Mouse (Mus musculus): ENCODE measurements around the gene Scfd2.

Scfd2 gene

GRCm38 (mm10) chr5:74455510-74456269, 75.9 kb downstream of the Scfd2 start:
- peak; percentile 33 for DNase-seq (ENCODE audit: low spot score)

GRCm38 (mm10) chr5:74455094-74455493, 76.5 kb downstream of the Scfd2 start:
- no peak for DNase-seq (ENCODE audit: low spot score)

DNA sequence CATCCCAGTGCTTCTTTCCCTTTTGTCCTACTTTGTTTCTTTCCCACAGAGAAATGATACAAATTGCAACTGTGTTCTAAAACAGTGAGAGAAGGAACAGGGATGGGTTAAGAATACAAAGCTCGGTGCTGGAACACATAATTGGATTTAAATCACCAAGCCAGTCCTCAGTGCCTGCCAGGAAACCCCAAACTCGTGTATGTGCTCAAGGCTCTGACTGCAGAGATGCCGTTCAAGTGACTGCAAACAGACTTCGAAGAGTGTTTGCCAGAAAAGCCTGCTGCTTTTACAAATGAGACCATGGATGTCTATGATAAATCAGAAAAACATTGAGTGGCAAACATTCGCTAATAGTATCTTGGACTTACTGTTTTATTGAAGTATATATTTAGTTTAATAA, 80.6 kb downstream of the Scfd2 start:
- DNase-seq (ENCODE audit: low spot score): no peak

- no peak for DNase-seq (ENCODE audit: low spot score)
Measured at GRCm38 (mm10) chr5:74447517-74448334, 83.8 kb downstream of the Scfd2 start.

- DNase-seq (ENCODE audit: low spot score): no peak
Measured at GRCm38 (mm10) chr5:74445861-74446260, 85.7 kb downstream of the Scfd2 start.

- DNase-seq (ENCODE audit: low spot score): no peak
Measured at GRCm38 (mm10) chr5:74438353-74438752, 93.2 kb downstream of the Scfd2 start.

- DNase-seq (ENCODE audit: low spot score): peak; percentile 23
Measured at GRCm38 (mm10) chr5:74433580-74434147, 97.9 kb downstream of the Scfd2 start.

- DNase-seq (ENCODE audit: low spot score): no peak
Measured at GRCm38 (mm10) chr5:74432879-74433539, 98.5 kb downstream of the Scfd2 start.

- DNase-seq (ENCODE audit: low spot score): no peak
Measured at GRCm38 (mm10) chr5:74420615-74421132, 110.9 kb downstream of the Scfd2 start.

GRCm38 (mm10) chr5:74412557-74412956, 119.0 kb downstream of the Scfd2 start:
- no peak for DNase-seq (ENCODE audit: low spot score)

DNA sequence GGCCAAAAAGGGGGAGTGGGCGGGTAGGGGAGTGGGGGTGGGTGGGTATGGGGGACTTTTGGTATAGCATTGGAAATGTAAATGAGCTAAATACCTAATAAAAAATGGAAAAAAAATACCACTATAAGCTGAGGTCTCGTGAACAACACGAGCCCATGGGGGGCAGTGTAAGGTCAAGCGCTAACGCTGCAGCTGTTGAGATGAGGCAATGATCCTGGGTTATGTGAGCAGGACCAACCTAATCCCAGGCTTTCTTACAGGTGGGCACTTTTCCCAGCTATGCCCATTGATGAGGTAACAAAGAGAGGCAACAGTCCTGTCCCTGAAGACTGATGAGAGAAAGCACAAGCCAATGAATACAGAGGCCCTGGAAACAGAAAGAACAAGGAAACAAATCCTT, 126.7 kb downstream of the Scfd2 start:
- DNase-seq (ENCODE audit: low spot score): no peak

- DNase-seq (ENCODE audit: low spot score): peak; percentile 11
Measured at GRCm38 (mm10) chr5:74404083-74404482, 127.5 kb downstream of the Scfd2 start.

- DNase-seq (ENCODE audit: low spot score): no peak
Measured at GRCm38 (mm10) chr5:74402626-74403025, 128.9 kb downstream of the Scfd2 start.

DNA sequence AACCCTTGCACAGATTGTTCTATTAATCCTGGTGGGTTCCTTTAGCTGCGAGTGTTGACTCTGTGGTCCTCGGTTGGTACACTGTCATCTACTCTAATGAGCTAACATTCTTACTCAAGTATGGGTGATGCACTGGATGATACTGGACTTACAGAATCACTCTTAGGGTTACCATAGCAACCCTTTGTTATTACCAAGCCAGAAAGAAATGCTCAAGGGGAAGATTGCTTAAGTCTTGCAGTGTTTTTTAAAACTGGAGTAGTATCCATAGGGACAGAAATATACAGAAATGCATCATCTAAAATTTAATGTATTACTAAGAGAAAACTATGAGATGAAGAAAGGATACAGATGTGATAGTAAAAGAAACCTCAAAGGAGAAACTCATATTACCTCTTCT, 139.8 kb downstream of the Scfd2 start:
- DNase-seq (ENCODE audit: low spot score): no peak

GRCm38 (mm10) chr5:74391346-74391745, 140.2 kb downstream of the Scfd2 start:
- DNase-seq (ENCODE audit: low spot score): no peak

GRCm38 (mm10) chr5:74388849-74389248, 142.7 kb downstream of the Scfd2 start:
- DNase-seq (ENCODE audit: low spot score): no peak

DNA sequence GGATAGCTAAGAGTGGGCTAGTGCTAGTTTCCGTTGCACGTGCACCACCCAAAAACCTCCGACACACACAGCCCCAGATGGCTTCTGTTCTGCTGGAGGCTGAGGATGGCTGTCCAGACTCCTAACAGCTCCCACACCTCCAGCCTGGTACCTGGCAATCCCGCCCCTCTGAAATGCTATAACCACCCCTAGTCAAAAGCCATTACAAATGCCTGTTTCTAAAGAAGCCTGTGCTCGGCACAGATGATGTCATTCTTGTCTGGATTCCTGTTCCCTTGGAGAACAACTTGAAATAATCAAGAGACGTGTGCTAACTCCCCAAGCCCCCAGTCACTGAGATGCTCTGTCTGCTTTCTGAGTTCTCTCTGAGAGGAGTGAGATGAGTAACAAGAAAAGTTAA, 143.5 kb downstream of the Scfd2 start:
- no peak for DNase-seq (ENCODE audit: low spot score)

DNA sequence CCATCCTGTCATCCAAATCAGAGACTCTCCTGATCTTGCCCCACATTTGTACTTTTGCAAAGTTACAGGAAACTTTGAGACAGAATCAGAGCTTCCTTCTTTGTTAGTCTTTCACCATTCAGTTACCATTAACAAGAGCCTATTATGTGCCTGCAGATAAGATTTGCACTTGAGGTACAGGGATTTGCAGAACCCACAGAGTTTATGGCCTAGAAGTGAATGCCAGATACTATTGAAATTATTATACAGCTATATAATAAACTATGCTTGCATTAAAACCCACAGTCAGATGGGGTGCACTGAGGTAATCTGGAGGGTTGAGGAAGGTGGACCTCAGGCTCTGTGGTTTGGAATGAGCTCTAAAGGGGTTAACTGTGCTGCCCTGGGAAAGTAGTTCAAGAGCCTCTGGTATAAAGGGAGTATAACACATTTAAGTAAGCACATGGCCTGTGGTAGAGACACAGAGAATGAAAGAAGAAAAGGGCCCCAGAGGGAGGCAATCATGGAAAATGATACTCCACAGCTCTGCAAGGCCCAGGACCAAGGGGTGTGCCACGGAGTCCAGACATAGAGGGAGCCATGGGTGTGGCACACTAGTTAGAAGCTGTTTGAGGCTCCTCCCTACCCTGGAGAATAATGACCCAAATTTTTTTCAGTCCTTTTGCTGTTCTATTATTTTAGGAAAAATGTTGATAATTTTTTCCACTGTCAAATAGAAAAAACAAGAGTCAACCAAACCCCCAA, 144.2 kb downstream of the Scfd2 start:
- no peak for DNase-seq (ENCODE audit: low spot score)

DNA sequence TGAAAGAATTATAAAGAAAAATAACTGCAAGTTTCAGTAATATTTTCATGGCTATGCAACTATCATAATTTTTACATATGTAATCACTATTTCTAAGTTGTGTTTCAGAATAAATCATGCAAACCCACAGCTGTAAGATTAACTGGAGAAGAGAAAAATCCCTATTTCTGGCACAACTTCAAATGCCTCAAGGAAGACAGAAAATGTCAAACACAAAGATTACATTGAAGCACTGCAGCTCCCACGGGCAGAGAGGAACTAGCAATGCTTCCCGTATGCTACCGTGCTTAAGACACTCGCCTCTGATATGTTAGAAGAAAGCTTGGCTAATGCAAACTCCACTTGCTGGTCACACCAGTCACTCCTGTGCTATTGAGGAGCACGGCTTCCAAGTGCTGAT, 151.5 kb downstream of the Scfd2 start:
- DNase-seq (ENCODE audit: low spot score): no peak

DNA sequence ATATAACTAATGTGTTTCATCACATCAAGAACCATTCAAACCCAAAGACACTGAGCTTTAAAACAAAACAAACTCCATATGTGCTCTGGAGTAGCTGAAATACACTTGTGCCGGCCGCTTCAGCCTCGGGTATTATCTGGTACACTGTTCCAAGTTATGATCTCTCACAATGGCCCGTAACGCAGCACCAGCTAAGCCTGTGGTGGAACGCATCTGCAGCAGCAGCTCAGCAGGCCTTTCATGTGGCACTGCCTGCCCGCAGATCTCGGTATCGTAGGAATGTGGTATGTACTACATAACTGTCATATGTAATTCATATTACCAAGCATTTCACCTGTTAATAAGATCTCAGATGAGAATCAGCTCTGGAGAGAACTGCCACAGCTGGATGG, 164.9 kb downstream of the Scfd2 start:
- DNase-seq (ENCODE audit: low spot score): no peak

DNA sequence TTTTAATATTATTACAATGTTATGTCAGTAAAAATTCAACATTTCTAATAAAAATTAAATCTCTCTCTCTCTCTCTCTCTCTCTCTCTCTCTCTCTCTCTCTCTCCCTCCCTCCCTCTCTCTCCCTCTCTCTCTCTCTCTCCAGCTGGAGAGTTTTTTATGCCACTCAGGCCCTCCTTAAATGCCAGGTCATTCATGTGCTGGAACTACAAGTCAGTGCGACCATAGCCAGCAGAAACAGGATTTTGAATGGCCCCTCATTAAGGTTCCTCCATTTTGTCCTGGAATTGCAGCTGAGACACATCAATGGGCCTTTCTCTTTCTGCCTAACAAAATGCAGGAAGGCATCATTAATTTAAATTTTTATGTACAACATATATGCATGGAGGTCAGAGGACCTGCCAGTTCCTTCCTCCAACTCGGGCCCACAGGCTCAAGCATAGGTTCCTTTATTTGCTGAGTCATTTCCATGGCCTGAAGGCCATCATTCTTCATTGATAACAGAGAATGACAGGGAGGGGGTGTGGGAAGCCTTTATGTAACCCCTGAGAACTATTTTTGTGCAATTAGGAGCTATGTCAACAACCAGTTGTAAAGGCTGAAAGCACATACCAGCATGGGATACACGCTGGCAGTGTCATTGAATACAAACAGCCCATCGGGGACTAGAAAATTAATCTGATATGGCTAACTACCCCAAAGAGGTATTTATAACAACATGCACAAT, 165.4 kb downstream of the Scfd2 start:
- DNase-seq (ENCODE audit: low spot score): no peak
